Mouse (Mus musculus) kidney, postnatal 0 days (tissue): ENCODE measurements around the gene Arnt. TPM values are rescaled to one million over a fixed set of nuclear protein-coding genes. Genes with fewer than 3 reads are reported as not detected.
"Not testable (repeated sequence)": the region's sequence is repeated elsewhere in the genome, so short reads cannot be mapped to it uniquely, and the experiment has no call there.

Experiments
- ATAC-seq: fragments of 200-750 bp; cut with Nextera tagmentation; replicated peaks from 2 replicates; pipeline ENCODE4 v1.8.0; 2017; ENCODE audit warnings: low read depth, moderate number of reproducible peaks, moderate TSS enrichment, moderate library complexity; ENCODE audit not compliant: low FRiP score
- DNase-seq: peaks from one replicate; pipeline ENCODE4 v3.0.0-alpha.2; 2016; ENCODE audit warnings: low spot score
- H3K27ac ChIP-seq: fragments of 300-500 bp; sonication (generic); 2 replicates; pipeline ENCODE4 v1.5.1; 2014; ENCODE audit warnings: mild to moderate bottlenecking
- H3K27me3 ChIP-seq: fragments of 300-500 bp; sonication (generic); 2 replicates; pipeline ENCODE4 v1.6.1; 2014; ENCODE audit warnings: low read length, mixed read lengths; ENCODE audit not compliant: insufficient read depth
- H3K36me3 ChIP-seq: fragments of 300-500 bp; sonication (generic); 2 replicates; pipeline ENCODE4 v1.6.1; 2014; ENCODE audit warnings: low read length, mixed read lengths; ENCODE audit not compliant: insufficient read depth
- H3K4me1 ChIP-seq: fragments of 300-500 bp; sonication (generic); replicated peaks from 2 replicates; pipeline ENCODE4 v1.6.1; 2014; ENCODE audit warnings: antibody characterized with exemption, low read length, mixed read lengths; ENCODE audit not compliant: insufficient read depth
- H3K4me2 ChIP-seq: fragments of 300-500 bp; sonication (generic); 2 replicates; pipeline ENCODE4 v1.6.1; 2014; ENCODE audit warnings: mild to moderate bottlenecking, low read length, moderate library complexity, mixed read lengths
- H3K4me3 ChIP-seq: fragments of 300-500 bp; sonication (generic); replicated peaks from 2 replicates; pipeline ENCODE4 v1.5.1; 2014; ENCODE audit warnings: low read depth, low read length
- H3K9ac ChIP-seq: fragments of 300-500 bp; sonication (generic); 2 replicates; pipeline ENCODE4 v1.6.1; 2014; ENCODE audit warnings: low read depth, low read length
- H3K9me3 ChIP-seq: fragments of 300-500 bp; sonication (generic); replicated peaks from 2 replicates; pipeline ENCODE4 v1.6.1; 2016; ENCODE audit warnings: low read length, inconsistent platforms, mixed read lengths
- CTCF ChIP-seq: IDR thresholded peaks from 2 replicates; pipeline ENCODE4 v1.5.1; 2016; ENCODE audit warnings: antibody characterized with exemption, low read depth, mild to moderate bottlenecking, moderate library complexity
- WGBS: fragments of 180-500 bp; shearing (Covaris S2); extraction: QIAGEN DNeasy Blood & Tissue Kit; methylation state at CpG from one replicate; pipeline ENCODE4 v1.1.7; 2014; 5-methylcytosine and 5-hydroxymethylcytosine counted together
- polyA plus RNA-seq: library from polyadenylated mRNA; unstranded; fragments of >200 nt; fragmentation: Nextera tagmentation; extraction: Ambion mirVana; gene quantifications from 2 replicates; pipeline ENCODE4 v1.2.1, GENCODE M21; 2015

Gene Arnt
- polyA plus RNA-seq, 1 experiment from 2014 or later, result 21.6 TPM

DNA sequence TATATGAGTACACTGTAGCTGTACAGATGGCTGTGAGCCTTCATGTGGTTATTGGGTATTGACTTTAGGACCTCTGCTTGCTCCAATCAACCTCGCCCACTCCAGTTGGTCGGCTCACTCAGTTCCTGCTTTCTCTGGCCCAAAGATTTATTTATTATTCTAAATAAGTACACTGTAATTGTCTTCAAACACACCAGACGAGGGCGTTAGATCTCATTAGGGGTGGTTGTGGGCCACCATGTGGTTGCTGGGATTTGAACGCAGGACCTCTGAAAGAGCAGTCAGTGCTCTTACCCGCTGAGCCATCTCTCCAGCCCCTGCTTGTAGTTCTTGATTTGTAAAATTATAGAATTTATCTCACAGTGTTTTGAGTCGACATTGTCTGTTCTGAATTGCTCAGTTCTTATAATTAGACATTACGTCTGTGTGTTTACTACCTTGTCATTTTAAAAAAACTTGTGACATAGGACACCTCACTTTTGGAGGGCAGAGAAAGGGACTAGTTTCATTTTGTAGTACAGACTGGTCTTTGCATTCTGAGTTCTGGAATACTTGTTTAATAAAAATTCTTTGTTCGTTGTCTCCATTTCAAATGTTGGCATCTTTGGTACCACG is 780 bp upstream of the Arnt start:
- DNase-seq (peak; percentile 24), ATAC-seq (no peak)
- peak overlapping the region; percentile 77 for H3K27ac ChIP-seq
- H3K4me1 ChIP-seq, result no peaks in the 10 kb centered on the region
- H3K27me3 ChIP-seq, result no peaks in the 10 kb centered on the region
- no peaks in the 10 kb centered on the region for H3K9me3 ChIP-seq
- H3K4me2 ChIP-seq, result peak overlapping the region; percentile 57
- no peak for TF ChIP-seq CTCF
- H3K9ac ChIP-seq, result 0 out of 2 replicates have a peak overlapping the region, but pooled peaks have one; percentile 47
- H3K4me3 ChIP-seq, result peak overlapping the region; percentile 88
- H3K36me3 ChIP-seq, result 0 out of 2 replicates have a peak, but pooled peaks cover 3% of the 10 kb centered on the region
- 73% methylated on average over 10 of the region's 10 CpGs for WGBS

GRCm38 (mm10) chr3:95434983-95435370 is 789 bp downstream of the Arnt start:
- DNase-seq, result no peak
- 0% methylated on average over 7 of the region's 7 CpGs for WGBS

GRCm38 (mm10) chr3:95435561-95435960 is 1.4 kb downstream of the Arnt start:
- Histone ChIP-seq H3K4me2 (peak overlapping the region; percentile 57), H3K9ac (no peak overlapping the region), H3K4me3 (0 out of 2 replicates have a peak overlapping the region, but pooled peaks have one; percentile 88), H3K27ac (no peak overlapping the region), H3K36me3 (0 out of 2 replicates have a peak, but pooled peaks cover 3% of the 10 kb centered on the region), H3K9me3 (no peaks in the 10 kb centered on the region), H3K27me3 (no peaks in the 10 kb centered on the region), H3K4me1 (no peaks in the 10 kb centered on the region)
- WGBS, result 51% methylated on average over 1 of the region's 1 CpGs
- ATAC-seq, result no peak
- no peak for DNase-seq
- no peak for TF ChIP-seq CTCF

More at GRCm38 (mm10) chr3:95434983-95435370, 789 bp downstream of the Arnt start:
- H3K36me3 ChIP-seq, result 0 out of 2 replicates have a peak, but pooled peaks cover 3% of the 10 kb centered on the region
- H3K9ac ChIP-seq, result peak overlapping the region; percentile 81
- H3K4me3 ChIP-seq, result peak overlapping the region; percentile 88
- peak overlapping the region; percentile 57 for H3K4me2 ChIP-seq
- H3K4me1 ChIP-seq, result no peaks in the 10 kb centered on the region
- H3K27ac ChIP-seq, result peak overlapping the region; percentile 88
- no peak for ATAC-seq
- H3K9me3 ChIP-seq, result no peaks in the 10 kb centered on the region
- TF ChIP-seq CTCF, result no peak
- no peaks in the 10 kb centered on the region for H3K27me3 ChIP-seq

DNA sequence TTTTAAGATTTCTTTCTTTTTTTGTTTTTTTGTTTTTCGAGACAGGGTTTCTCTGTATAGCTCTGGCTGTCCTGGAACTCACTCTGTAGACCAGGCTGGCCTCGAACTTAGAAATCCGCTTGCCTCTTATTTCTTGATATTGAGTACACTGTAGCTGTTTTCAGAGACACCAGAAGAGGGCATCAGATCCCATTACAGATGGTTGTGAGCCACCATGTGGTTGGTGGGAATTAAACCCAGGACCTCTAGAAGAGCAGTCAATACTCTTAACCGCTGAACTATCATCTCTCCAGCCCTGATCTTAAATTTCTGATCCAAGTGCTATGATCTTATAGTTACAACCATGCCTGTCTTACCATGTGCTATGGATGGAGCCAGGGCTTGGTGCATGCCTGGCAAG is 4.4 kb downstream of the Arnt start:
- H3K9ac ChIP-seq, H3K27ac ChIP-seq, H3K9me3 ChIP-seq, H3K4me1 ChIP-seq, H3K27me3 ChIP-seq, H3K36me3 ChIP-seq, H3K4me2 ChIP-seq, H3K4me3 ChIP-seq, ATAC-seq, DNase-seq: not testable (repeated sequence)
- 97% methylated on average over 4 of the region's 4 CpGs for WGBS

DNA sequence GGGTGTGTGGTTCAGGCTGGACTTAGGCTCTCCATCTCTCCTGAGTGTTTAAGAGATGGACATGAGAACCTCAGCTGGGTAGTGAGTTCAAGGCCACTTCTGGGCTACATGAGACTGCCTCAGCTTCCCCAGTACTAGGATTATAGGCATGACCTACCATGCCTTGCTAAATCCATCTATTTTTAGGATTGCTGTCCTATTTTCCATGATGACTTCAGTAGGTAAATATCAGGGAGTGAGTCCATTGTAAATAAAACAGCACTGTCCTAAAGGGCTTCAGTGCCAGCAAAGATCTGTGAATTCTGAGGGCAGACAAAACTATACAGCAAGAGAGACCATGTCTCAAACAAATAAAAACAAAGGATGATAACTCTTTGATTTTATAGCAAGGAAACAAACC is 5.5 kb downstream of the Arnt start:
- Histone ChIP-seq H3K27me3 (no peaks in the 10 kb centered on the region), H3K36me3 (0 out of 2 replicates have a peak, but pooled peaks cover 3% of the 10 kb centered on the region), H3K9me3 (no peaks in the 10 kb centered on the region), H3K9ac (no peak overlapping the region), H3K4me1 (no peaks in the 10 kb centered on the region), H3K27ac (no peak overlapping the region), H3K4me3 (no peak overlapping the region), H3K4me2 (no peak overlapping the region)
- ATAC-seq (no peak), DNase-seq (no peak)
- TF ChIP-seq CTCF, result no peak

GRCm38 (mm10) chr3:95442406-95443117 is 8.4 kb downstream of the Arnt start:
- Histone ChIP-seq H3K4me1 (no peaks in the 10 kb centered on the region), H3K9ac (no peak overlapping the region), H3K27me3 (no peaks in the 10 kb centered on the region), H3K27ac (no peak overlapping the region), H3K4me3 (no peak overlapping the region), H3K36me3 (0 out of 2 replicates have a peak, but pooled peaks cover 3% of the 10 kb centered on the region), H3K4me2 (no peak overlapping the region), H3K9me3 (no peaks in the 10 kb centered on the region)
- ATAC-seq (no peak), DNase-seq (no peak)
- no peak for TF ChIP-seq CTCF
- 93% methylated on average over 5 of the region's 5 CpGs for WGBS
